Mouse (Mus musculus): Measurements from ENCODE around the gene Tnfrsf13c.

The Tnfrsf13c gene

GRCm38 (mm10) chr15:82177743-82178290 lies 46.4 kb downstream of the Tnfrsf13c start:
- DNase-seq: no peak

GRCm38 (mm10) chr15:82175091-82175490 lies 49.1 kb downstream of the Tnfrsf13c start:
- DNase-seq: no peak

GRCm38 (mm10) chr15:82172648-82173047 lies 51.5 kb downstream of the Tnfrsf13c start:
- DNase-seq: no peak
